Mouse (Mus musculus) naive thymus-derived CD4-positive, alpha-beta T cell, adult 2 months (primary cell): Measurements from ENCODE around the gene Dpf1.

Experiments
- DNase-seq: peaks from one replicate; pipeline ENCODE4 v3.0.0-alpha.2; 2011; ENCODE audit warnings: low read depth

The Dpf1 gene

DNA sequence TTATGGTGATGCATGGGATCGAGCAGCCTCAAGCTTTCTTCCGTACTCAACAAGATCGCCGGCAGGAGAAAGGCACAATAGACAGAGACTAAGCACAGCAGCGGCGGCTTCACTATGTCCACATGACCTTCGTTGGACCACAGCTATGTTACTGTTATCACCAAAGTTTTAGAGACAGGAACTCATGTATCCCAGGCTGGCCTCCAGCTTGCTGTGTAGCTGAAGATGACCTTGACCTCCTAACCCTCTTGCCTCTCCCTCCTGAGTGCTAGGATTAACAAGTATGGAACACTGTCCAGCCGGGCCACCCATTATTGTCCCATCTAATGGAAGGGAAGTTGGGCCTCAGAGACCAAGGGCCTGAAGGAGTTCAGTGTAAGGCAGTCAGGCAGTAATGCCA is 37.1 kb downstream of the Dpf1 start:
- no peak for DNase-seq

GRCm38 (mm10) chr7:29341722-29342121 is 38.0 kb downstream of the Dpf1 start:
- DNase-seq, result no peak

DNA sequence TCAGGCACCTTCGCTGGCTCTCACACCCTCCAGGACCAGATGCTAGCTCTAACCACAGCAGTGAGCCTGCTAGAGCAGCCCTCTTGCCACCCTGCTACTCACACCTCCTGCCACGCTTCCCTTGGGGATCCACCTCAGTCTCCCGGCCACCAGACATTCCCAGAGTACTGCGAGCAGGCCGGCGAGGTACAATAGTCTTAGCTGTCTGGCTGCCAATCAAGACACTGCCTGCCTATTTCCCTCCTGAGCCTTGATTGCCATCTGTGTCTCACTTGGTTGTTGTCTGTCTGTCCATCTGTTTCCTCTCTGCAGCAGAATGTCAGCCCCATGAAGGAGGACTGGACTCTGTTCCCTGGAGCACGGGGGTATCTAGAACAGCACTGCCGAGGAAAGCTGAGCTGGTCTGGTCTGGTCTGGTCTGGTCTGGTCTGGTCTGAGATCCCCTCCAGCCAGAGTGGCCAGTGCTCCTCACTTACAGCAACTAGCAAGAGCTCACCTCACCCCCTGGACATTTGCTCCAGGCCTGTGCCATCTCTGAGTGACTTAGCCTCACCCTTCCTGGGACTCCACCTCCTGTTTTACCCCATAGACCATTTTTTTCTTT is 38.8 kb downstream of the Dpf1 start:
- DNase-seq, result no peak

DNA sequence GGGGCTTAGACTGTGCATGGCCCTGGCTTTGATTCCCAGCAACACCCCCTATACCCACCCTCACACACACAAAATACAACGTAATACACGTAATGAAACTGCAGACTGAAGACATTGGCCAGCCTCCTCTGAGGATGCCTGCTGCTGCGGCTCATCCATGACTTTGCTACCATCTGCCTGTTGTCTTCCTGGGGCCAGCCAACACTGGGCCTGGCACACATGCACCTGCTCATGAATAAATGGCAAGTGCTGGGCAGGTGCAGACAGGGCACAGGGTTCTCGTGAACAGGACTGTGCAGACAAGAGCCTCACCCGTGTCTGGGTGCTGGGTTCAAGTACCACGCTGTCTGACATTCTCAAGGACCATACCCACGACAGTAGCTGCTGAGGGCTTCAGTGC is 40.0 kb downstream of the Dpf1 start:
- no peak for DNase-seq

GRCm38 (mm10) chr7:29345534-29345933 is 41.8 kb downstream of the Dpf1 start:
- DNase-seq, result no peak

- no peak for DNase-seq
Observed at GRCm38 (mm10) chr7:29346212-29346611, 42.5 kb downstream of the Dpf1 start.

GRCm38 (mm10) chr7:29350489-29350888 is 46.7 kb downstream of the Dpf1 start:
- no peak for DNase-seq

- no peak for DNase-seq
Observed at GRCm38 (mm10) chr7:29352246-29352645, 48.5 kb downstream of the Dpf1 start.

DNA sequence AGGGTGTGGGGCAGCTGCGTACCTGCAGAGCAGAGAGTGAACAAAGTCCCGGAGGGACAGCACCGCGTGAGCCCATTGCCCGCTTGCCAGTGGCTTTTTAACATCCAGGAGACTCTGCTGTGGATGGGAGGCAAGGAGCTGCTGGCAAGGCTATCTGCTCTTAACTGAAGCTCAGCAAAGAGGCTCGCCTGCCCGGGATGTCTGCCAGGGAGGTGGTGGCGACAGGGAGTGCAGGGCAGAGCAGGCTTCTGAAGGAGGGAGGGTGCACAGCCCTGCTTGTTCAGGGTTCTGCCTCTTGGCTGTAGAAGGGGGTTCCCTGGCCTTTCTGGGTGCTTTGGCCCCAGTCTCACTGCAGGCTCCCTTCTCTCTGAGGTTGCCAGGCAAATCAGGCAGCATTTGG is 50.4 kb downstream of the Dpf1 start:
- no peak for DNase-seq

- no peak for DNase-seq
Observed at GRCm38 (mm10) chr7:29355406-29355805, 51.7 kb downstream of the Dpf1 start.

GRCm38 (mm10) chr7:29361497-29361896 is 57.7 kb downstream of the Dpf1 start:
- no peak for DNase-seq

DNA sequence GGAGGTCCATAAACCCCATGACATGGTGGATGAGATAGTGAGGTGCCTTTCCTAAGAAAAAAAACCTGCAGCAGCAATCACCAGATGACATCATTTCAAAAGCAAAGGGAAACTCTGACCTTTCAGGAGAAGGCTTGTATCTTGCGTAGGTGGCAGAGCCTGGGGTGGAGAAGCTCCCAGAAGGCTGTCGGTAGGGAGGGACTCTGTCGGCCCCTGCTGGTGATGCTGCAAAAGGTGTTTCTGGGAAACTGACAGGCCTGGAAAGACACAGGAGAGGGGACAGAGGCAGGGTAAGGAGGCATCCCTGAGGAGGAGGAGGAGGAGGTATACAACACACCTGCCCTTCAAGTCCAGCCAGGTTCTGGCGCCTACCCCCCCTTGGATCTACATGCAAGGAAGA is 60.3 kb downstream of the Dpf1 start:
- DNase-seq, result no peak

DNA sequence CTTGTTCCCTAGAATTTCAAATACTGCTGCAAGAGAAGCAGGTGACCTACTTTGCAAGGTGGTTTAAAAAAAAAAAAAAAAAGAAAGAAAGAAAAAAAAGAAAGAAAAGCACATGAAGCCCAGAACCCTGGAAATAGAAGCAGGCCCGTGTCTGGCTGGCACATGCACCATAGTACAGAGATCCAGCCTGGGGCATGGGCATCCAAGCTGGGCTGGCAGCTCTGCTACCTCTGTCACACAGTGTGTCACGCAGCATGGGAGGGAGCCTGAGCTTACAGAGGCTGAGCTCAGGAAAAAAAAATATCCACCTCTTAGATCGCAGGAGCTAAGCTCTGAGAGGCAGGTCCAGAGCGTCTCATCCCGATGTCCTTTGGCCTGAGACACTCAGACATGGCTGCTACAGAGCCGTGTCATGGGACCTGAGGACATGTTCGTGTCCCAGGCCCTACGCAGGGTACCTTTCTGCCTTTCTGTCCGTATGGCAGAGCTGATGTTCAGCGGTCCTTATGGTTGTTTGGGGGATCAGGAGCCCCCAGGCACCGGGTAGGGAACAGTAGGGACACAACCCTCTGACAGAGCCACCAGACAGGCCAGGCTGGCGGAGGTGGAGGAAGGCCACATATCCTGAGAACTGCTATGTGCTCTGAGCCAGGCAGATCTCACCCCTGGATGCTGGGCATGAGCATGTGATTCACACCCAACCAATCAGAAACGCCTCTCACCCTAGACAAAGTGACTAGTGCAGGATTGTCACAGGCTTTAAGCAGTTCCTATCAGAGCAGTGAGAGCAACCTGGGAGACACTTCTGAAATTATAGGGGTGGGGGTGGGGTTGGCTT is 63.6 kb downstream of the Dpf1 start:
- no peak for DNase-seq
